Mouse (Mus musculus): ENCODE results near the gene Fxr1.

- no peak for TF ChIP-seq POLR2A (IDR thresholded peaks at IDR 0.05; ENCODE audit: low read depth, low read length)
- TF ChIP-seq CTCF (IDR thresholded peaks at IDR 0.05; ENCODE audit: borderline replicate concordance, insufficient read depth, low read length), result no peak
Observed at GRCm38 (mm10) chr3:34106421-34106820, 86.7 kb downstream of the Fxr1 start.
